Mouse (Mus musculus) CH12.LX (cell line): ENCODE measurements around the gene Bdp1. TPM values are rescaled to one million over a fixed set of nuclear protein-coding genes. Genes with fewer than 3 reads are reported as not detected.
"Not testable (repeated sequence)": the region's sequence is repeated elsewhere in the genome, so short reads cannot be mapped to it uniquely, and the experiment has no call there.

ENCODE experiments used
- DNase-seq: peaks from one replicate; pipeline ENCODE4 v3.0.0-alpha.2; 2013; ENCODE audit errors: extremely low read depth
- H3K27ac ChIP-seq: 2 replicates; pipeline ENCODE4 v1.5.1; 2012; ENCODE audit warnings: low read depth, mild to moderate bottlenecking, control low read depth, moderate library complexity; ENCODE audit not compliant: insufficient read depth
- H3K27me3 ChIP-seq: replicated peaks from 2 replicates; pipeline ENCODE3; 2012; ENCODE audit warnings: inconsistent platforms
- H3K36me3 ChIP-seq, 2 experiments: replicated peaks in 1 of 2; 2 replicates each; pipeline versions ENCODE3 to v1.6.1; 2012; ENCODE audit warnings: inconsistent platforms in 1 of 2, low read length in 1 of 2, mild to moderate bottlenecking in 1 of 2, mixed read lengths in 1 of 2, moderate library complexity in 1 of 2; ENCODE audit not compliant: control insufficient read depth in 1 of 2, insufficient read depth in 1 of 2
- H3K4me1 ChIP-seq, 2 experiments: 2 replicates each; pipeline ENCODE4 v1.6.1; 2012; ENCODE audit warnings: inconsistent platforms in 1 of 2, moderate library complexity in 1 of 2; ENCODE audit not compliant: insufficient read depth in 2 of 2, control insufficient read depth in 1 of 2
- H3K4me2 ChIP-seq: 2 replicates; pipeline ENCODE4 v1.6.1; 2012; ENCODE audit warnings: low read depth, mild to moderate bottlenecking, control low read depth; ENCODE audit not compliant: poor library complexity, insufficient read depth, severe bottlenecking
- H3K4me3 ChIP-seq, 3 experiments: fragments of 150-350 bp in 1 of 3; sonication (generic) in 1 of 3; replicated peaks in 1 of 3; 2 replicates each; pipeline versions ENCODE3 to v1.5.1; 2011 to 2012; ENCODE audit warnings: low read depth in 2 of 3, low read length in 2 of 3, mild to moderate bottlenecking in 2 of 3, moderate library complexity in 2 of 3, control low read depth in 1 of 3, improper control_type of control experiment in 1 of 3, inconsistent platforms in 1 of 3, mixed read lengths in 1 of 3; ENCODE audit not compliant: poor library complexity in 1 of 3
- H3K79me2 ChIP-seq: replicated peaks from 2 replicates; pipeline ENCODE4 v1.6.1; 2012; ENCODE audit warnings: mild to moderate bottlenecking, moderate library complexity; ENCODE audit not compliant: control insufficient read depth, poor library complexity, insufficient read depth, severe bottlenecking; ENCODE audit errors: extremely low read depth
- H3K9ac ChIP-seq: 2 replicates; pipeline ENCODE4 v1.6.1; 2012; ENCODE audit warnings: low read depth, mild to moderate bottlenecking, control low read depth, moderate library complexity; ENCODE audit not compliant: insufficient read depth
- H3K9me3 ChIP-seq: replicated peaks from 2 replicates; pipeline ENCODE3; 2012; ENCODE audit warnings: low read length, inconsistent platforms, mixed read lengths
- CHD1 ChIP-seq: IDR thresholded peaks from 2 replicates; pipeline ENCODE4 v1.6.1; 2012; ENCODE audit warnings: low read depth, low read length, improper control_type of control experiment, inconsistent platforms
- CTCF ChIP-seq, 2 experiments: IDR thresholded peaks in 1 of 2; conservative IDR thresholded peaks in 1 of 2; 2 replicates each; pipeline ENCODE4 v1.5.1; 2011 to 2012; ENCODE audit warnings: low read depth in 2 of 2, low read length in 2 of 2, improper control_type of control experiment in 1 of 2, inconsistent platforms in 1 of 2, mild to moderate bottlenecking in 1 of 2, moderate library complexity in 1 of 2
- E2F4 ChIP-seq: IDR thresholded peaks from 2 replicates; pipeline ENCODE4 v1.6.1; 2011; ENCODE audit warnings: low read depth, low read length, improper control_type of control experiment; ENCODE audit not compliant: insufficient replicate concordance
- ELF1 ChIP-seq: IDR thresholded peaks from 2 replicates; pipeline ENCODE4 v1.6.1; 2014; ENCODE audit warnings: low read depth, mild to moderate bottlenecking, inconsistent platforms, low read length, improper control_type of control experiment
- HCFC1 ChIP-seq: IDR thresholded peaks from 2 replicates; pipeline ENCODE4 v1.6.1; 2012; ENCODE audit warnings: low read depth, mild to moderate bottlenecking, inconsistent platforms, low read length, improper control_type of control experiment
- IRF4 ChIP-seq: IDR thresholded peaks from 2 replicates; pipeline ENCODE4 v1.6.1; 2014; ENCODE audit warnings: low read depth, mild to moderate bottlenecking, inconsistent platforms, low read length, improper control_type of control experiment
- JUN ChIP-seq: IDR thresholded peaks from 2 replicates; pipeline ENCODE4 v1.6.1; 2011; ENCODE audit warnings: low read depth, mild to moderate bottlenecking, low read length, improper control_type of control experiment, moderate library complexity; ENCODE audit not compliant: insufficient read depth
- JUND ChIP-seq: conservative IDR thresholded peaks from 2 replicates; pipeline ENCODE4 v1.6.1; 2011; ENCODE audit warnings: low read depth, low read length, improper control_type of control experiment
- MAFK ChIP-seq: IDR thresholded peaks from 2 replicates; pipeline ENCODE4 v1.6.1; 2011; ENCODE audit warnings: low read length, improper control_type of control experiment; ENCODE audit not compliant: insufficient replicate concordance
- MYC ChIP-seq: IDR thresholded peaks from 2 replicates; pipeline ENCODE4 v1.6.1; 2011; ENCODE audit warnings: low read depth, mild to moderate bottlenecking, improper control_type of control experiment, low read length
- PAX5 ChIP-seq: IDR thresholded peaks from 2 replicates; pipeline ENCODE4 v1.6.1; 2012; ENCODE audit warnings: low read length, inconsistent platforms, mixed read lengths
- POLR2A ChIP-seq: IDR thresholded peaks from 2 replicates; pipeline ENCODE4 v1.6.1; 2011; ENCODE audit warnings: low read depth, mild to moderate bottlenecking, improper control_type of control experiment, low read length
- RAD21 ChIP-seq: IDR thresholded peaks from 2 replicates; pipeline ENCODE4 v1.6.1; 2011; ENCODE audit warnings: low read depth, mild to moderate bottlenecking, low read length, improper control_type of control experiment, moderate library complexity
- SIN3A ChIP-seq: IDR thresholded peaks from 2 replicates; pipeline ENCODE4 v1.6.1; 2012; ENCODE audit warnings: low read length, improper control_type of control experiment, inconsistent platforms
- SMC3 ChIP-seq: IDR thresholded peaks from 2 replicates; pipeline ENCODE4 v1.6.1; 2011; ENCODE audit warnings: low read depth, low read length, improper control_type of control experiment
- USF2 ChIP-seq: conservative IDR thresholded peaks from 2 replicates; pipeline ENCODE4 v1.6.1; 2011; ENCODE audit warnings: low read depth, low read length, improper control_type of control experiment
- ZC3H11A ChIP-seq: IDR thresholded peaks from 2 replicates; pipeline ENCODE4 v1.6.1; 2012; ENCODE audit warnings: low read depth, mild to moderate bottlenecking, inconsistent platforms, low read length, improper control_type of control experiment
- ZKSCAN1 ChIP-seq: IDR thresholded peaks from 2 replicates; pipeline ENCODE4 v1.6.1; 2012; ENCODE audit warnings: low read depth, inconsistent platforms, low read length, improper control_type of control experiment, borderline replicate concordance
- ZMIZ1 ChIP-seq: IDR thresholded peaks from 2 replicates; pipeline ENCODE4 v1.6.1; 2012; ENCODE audit warnings: low read depth, mild to moderate bottlenecking, inconsistent platforms, low read length, improper control_type of control experiment
- dilution Hi-C: fragments of 300-500 bp; cut with MboI; formaldehyde crosslinking; loops from 2 replicates; pipeline ENCODE4 v1.14.3; 2020; ENCODE audit warnings: low sequenced_read_pairs; ENCODE audit not compliant: extremely low pct_unique_long_range_greater_than_20kb, extremely low pct_ligation_motif_present
- in situ Hi-C: fragments of 300-500 bp; cut with MboI; formaldehyde crosslinking; loops from 3 replicates; pipeline ENCODE4 v1.14.3; 2019; ENCODE audit warnings: low sequenced_read_pairs, low pct_ligation_motif_present, low pct_unique_long_range_greater_than_20kb, mixed read lengths
- polyA plus RNA-seq: library from polyadenylated mRNA; unstranded; fragments of >175 nt; gene quantifications from 2 replicates; pipeline ENCODE4 v1.2.1, GENCODE M21; 2012; ENCODE audit warnings: low read depth; ENCODE audit not compliant: insufficient read length
- total RNA-seq, 2 experiments: library from RNA; depleted of rRNA; stranded (reverse); fragments of 300-350 nt in 1 of 2; fragments of >200 nt in 1 of 2; gene quantifications; 2 replicates each; pipeline ENCODE4 v1.2.3; 2012 to 2014

Gene Bdp1
- total and polyA plus RNA-seq, 3 experiments = 20.0 to 24.2 (median 22.0) TPM

DNA sequence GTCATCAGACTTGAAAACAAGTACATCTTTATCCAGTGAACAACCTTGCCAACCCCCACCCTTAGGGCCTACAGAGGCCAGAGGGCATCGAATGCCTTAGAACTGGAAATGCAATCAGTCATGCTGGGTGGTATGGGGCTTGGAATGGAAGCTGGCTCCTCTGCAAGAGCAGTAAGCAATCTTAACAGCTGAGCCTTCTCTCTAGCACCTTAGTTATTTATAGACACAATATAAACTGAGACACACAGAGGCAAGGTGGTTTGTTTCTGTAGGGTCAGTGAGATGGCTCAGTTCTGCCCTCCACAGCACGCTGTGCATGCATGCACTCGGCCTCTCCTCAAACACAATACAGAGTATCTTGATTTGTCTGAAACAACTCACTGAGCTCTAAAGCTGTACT is 39.9 kb downstream of the Bdp1 start:
- H3K4me1 ChIP-seq = no peaks in the 10 kb centered on the region
- H3K36me3 ChIP-seq = peaks cover 60 to 87% of the 10 kb centered on the region in 2 experiments
- H3K9me3 ChIP-seq = no peaks in the 10 kb centered on the region
- dilution Hi-C loops = no loop called here
- no peaks in the 10 kb centered on the region for H3K79me2 ChIP-seq
- H3K9ac ChIP-seq = no peak overlapping the region
- TF ChIP-seq PAX5 (no peak), SMC3 (no peak), USF2 (no peak), CTCF (conservative IDR thresholded peaks at IDR 0.05 in 1 of 2, IDR thresholded peaks at IDR 0.05 in 1 of 2; ENCODE audit: low read depth in 2 of 2, low read length in 2 of 2) (no peak), ZMIZ1 (no peak), ZC3H11A (no peak), HCFC1 (no peak), ZKSCAN1 (no peak), IRF4 (no peak), MYC (no peak), JUN (no peak), RAD21 (no peak), E2F4 (no peak), MAFK (no peak), POLR2A (no peak), ELF1 (no peak), SIN3A (no peak), JUND (no peak), CHD1 (no peak)
- TF ChIP-seq, all 38 proteins: peak for 0
- Histone ChIP-seq H3K27ac (no peak overlapping the region), H3K27me3 (no peaks in the 10 kb centered on the region), H3K4me2 (no peak overlapping the region), H3K4me3 (no peak overlapping the region)
- no peak for DNase-seq
- in situ Hi-C loops = no loop called here

DNA sequence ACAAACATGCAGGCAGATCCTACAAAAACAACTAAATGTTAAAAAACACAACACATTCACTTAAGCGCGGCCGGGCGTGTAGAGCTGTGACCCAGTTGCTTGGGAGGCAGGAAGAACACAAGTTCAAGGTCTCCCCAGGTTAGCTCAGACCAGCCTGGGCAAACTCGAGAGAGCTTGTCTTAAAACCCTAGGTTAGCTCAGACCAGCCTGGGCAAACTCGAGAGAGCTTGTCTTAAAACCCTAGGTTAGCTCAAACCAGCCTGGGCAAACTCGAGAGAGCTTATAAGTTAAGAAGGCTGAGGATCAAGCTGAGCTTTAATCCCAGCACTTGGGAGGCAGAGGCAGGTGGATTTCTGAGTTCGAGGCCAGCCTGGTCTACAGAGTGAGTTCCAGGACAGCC is 46.1 kb downstream of the Bdp1 start:
- H3K9me3 ChIP-seq, in situ Hi-C loops, H3K4me1 ChIP-seq, DNase-seq, H3K27me3 ChIP-seq, dilution Hi-C loops, H3K4me3 ChIP-seq, H3K27ac ChIP-seq, H3K79me2 ChIP-seq, H3K9ac ChIP-seq, H3K4me2 ChIP-seq: not testable (repeated sequence)
- peaks cover 66 to 86% of the 10 kb centered on the region in 2 experiments for H3K36me3 ChIP-seq
